In the genomic region with DNA sequence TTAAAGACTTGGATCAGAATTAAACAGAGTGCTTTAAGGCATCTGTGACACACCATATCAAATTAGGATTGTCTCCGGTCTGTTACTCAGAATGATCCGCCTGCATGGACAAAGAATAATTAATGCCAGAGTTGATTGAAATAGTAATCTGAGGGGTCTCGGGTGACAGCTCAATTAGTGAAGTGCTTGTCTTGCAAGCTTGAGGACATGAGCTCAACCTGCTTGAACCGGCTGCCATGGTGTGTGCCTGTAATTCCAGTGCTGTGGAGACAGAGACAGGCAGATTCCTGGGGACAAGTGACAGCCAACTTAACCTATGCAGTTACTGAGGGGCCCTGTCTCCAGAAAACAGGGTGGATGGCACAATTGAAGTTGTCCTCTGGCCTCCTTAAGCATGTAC, we compare ENCODE assay signal across 27 mouse cellular contexts. TPM values are rescaled to one million over a fixed set of nuclear protein-coding genes. Genes with fewer than 3 reads are reported as not detected.
"Had no signal": no experiment of that assay in that cellular context is flagged by ENCODE, and none has a peak within 500 bp of the region (broad histone marks: within the 10 kb centered on the region; RNA-seq: fewer than 3 reads in every experiment).

No protein-coding gene starts in this region.

- H3K27me3 ChIP-seq: heart, embryonic 12.5 days; hindbrain, embryonic 13.5 days; intestine, embryonic 15.5 days; limb, embryonic 13.5 days; limb, embryonic 15.5 days had no signal

- DNase-seq: gastrocnemius, adult 2 months; gastrocnemius, postnatal 10 days; gastrocnemius, postnatal 25 days; heart, adult 18-20 months; heart, postnatal 10 days; heart, postnatal 4 days; kidney, adult 18-20 months; kidney, adult 8-10 months; kidney, postnatal 10 days; kidney, postnatal 25 days; kidney, postnatal 4 days; left cerebral cortex, postnatal 4 days had no signal

- H3K27ac ChIP-seq: gastrocnemius, adult 2 months; heart, embryonic 10.5 days; hindbrain, embryonic 10.5 days; hindbrain, embryonic 13.5 days; intestine, embryonic 15.5 days; layer of hippocampus, adult 2 months; left cerebral cortex, adult 2 months; limb, embryonic 13.5 days; limb, embryonic 15.5 days; liver, embryonic 12.5 days had no signal

- H3K9ac ChIP-seq: heart, embryonic 12.5 days; hindbrain, embryonic 13.5 days; intestine, embryonic 15.5 days; limb, embryonic 13.5 days; limb, embryonic 15.5 days; liver, embryonic 12.5 days had no signal

- H3K4me1 ChIP-seq: heart, embryonic 10.5 days; heart, embryonic 12.5 days; hindbrain, embryonic 10.5 days; hindbrain, embryonic 13.5 days; intestine, embryonic 15.5 days; limb, embryonic 15.5 days; liver, embryonic 12.5 days had no signal

- H3K4me3 ChIP-seq: gastrocnemius, adult 2 months; heart, embryonic 10.5 days; heart, embryonic 12.5 days; hindbrain, embryonic 10.5 days; hindbrain, embryonic 13.5 days; intestine, embryonic 15.5 days; layer of hippocampus, adult 2 months; left cerebral cortex, adult 2 months; limb, embryonic 13.5 days; limb, embryonic 15.5 days; liver, embryonic 12.5 days had no signal

- H3K4me2 ChIP-seq: heart, embryonic 12.5 days; hindbrain, embryonic 13.5 days; intestine, embryonic 15.5 days; limb, embryonic 13.5 days; limb, embryonic 15.5 days; liver, embryonic 12.5 days had no signal

- ATAC-seq: hindbrain, embryonic 16.5 days; inflammation-experienced regulatory T-cells, adult 6 months; intestine, embryonic 15.5 days; intestine, postnatal 0 days; liver, embryonic 12.5 days had no signal

- H3K36me3 ChIP-seq: heart, embryonic 10.5 days; heart, embryonic 12.5 days; hindbrain, embryonic 10.5 days; hindbrain, embryonic 13.5 days; intestine, embryonic 15.5 days; limb, embryonic 13.5 days; limb, embryonic 15.5 days; liver, embryonic 12.5 days had no signal

- H3K9me3 ChIP-seq: heart, embryonic 10.5 days; heart, embryonic 12.5 days; hindbrain, embryonic 10.5 days; hindbrain, embryonic 13.5 days; intestine, embryonic 15.5 days; limb, embryonic 13.5 days; limb, embryonic 15.5 days; liver, embryonic 12.5 days had no signal

RNA-seq across cellular contexts. Expression of gene Fbp1, which starts 44.4 kb away (rescaled TPM):
- total RNA-seq: gastrocnemius, adult 2 months; gastrocnemius, postnatal 25 days; heart, adult 8-10 months; heart, postnatal 10 days; heart, postnatal 25 days had no signal
- polyA plus RNA-seq: inflammation-experienced regulatory T-cells, adult 6 months; liver, embryonic 12.5 days had no signal
